Mouse (Mus musculus) CD4-positive naive resting alpha-beta T cell, adult 57 days (primary cell): Measurements from ENCODE around the gene Acat3. TPM values are rescaled to one million over a fixed set of nuclear protein-coding genes. Genes with fewer than 3 reads are reported as not detected.

Source experiments
- total RNA-seq: library from RNA; stranded (reverse); gene quantifications from one replicate; pipeline ENCODE4 v1.2.4, GENCODE M21; 2023

Gene Acat3
- total RNA-seq, result 0.50 TPM

DNA sequence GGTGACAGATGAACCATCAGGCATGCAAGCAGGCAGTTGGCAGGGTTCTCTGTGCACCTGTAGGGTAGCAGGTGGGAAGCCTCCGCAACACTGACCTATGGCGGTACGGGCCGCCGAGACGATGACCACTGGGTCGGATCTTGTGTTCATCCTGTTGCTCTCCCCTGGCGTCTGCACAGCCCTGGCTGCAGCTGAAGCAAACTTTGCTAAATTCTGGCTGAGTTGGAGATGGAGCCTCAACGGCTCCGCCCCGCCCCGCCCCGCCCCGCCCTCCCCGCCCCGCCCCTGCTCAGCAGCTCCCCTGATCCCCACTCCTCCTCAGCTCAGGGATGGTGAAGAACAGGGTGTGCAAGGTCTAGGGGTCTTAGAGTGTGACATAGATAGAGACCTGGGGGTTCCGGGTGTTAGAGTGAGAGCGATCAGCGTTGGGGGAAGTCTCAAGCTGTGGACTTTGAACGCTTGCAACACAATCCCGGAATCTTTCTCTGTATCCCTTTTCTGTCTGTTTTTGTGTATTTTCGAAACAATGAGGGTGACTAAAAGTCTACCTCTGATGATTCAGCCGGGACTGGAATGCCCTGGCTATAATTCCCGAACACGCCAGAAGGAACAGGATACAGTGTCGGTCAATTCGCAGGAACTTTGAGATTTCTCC, at the start of gene Acat3:
Gene Acat3 (minus strand): TSS at position 450 of the 655 bp plus-strand sequence.

DNA sequence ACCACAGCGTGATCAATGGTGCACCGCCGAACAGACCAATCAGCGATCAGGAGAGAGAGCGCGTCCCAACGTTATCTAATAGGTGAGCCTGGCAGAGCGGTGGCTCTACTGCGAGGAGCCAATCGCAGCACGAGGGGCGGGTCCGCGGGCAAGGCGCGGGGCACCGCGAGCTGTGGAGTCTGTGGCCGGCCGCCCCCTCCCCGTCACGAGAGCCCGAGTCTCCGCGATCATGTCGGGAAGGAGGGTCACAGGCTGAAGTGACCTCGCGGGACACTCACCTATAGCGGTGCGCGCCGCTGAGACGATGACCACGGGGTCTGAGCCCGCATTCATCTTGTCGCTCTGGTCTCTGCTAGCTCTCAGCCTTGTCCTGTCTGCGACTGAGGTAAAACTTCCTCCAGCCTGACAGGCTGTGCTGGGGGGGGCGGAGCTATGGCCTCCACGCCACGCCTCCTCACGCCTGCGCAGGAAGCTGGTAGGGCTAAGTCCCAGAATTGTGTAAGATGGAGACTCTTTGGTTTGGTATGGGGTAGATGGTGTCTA, 20.0 kb upstream of the Acat3 start, which contains the start of gene Acat2:
Gene Acat2 (minus strand): TSS at position 417 of the 543 bp plus-strand sequence.

DNA sequence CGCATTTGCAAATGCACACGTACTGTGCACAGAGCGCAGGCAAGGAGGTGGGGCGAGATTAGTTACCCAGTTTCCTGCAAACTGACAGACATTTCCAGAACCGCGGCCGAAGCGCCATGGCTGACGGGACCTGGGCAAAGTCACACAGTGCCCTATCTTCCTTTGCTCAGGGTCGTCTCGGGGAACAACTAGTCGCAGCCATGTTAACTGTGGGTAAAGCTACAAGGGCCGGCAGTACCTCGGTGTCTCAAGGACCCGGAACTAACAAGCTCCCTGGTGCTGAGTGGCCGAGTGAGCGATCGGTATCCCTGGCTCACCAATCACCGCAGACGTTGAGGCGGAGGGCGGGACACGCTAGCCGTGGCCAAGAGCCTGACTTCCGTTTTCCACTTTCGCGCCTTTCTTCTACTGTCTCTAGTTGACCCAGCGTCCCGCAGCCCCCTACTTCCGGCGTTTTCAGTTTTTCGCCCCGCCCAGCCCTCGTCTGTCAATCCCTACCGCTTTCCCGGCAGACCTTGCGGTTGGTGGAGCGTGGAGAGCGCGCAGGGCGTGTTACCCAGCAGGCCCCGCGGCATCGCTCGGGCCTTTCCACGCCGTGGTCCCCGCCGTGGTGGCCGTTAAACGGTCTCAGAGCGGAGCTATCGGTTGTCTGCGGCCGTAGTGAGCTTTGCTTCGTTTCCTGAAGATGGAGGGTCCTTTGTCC, 24.4 kb downstream of the Acat3 start, which contains the start of gene Mrpl18:
Gene Mrpl18 (minus strand): TSS at position 465 of the 703 bp plus-strand sequence.

DNA sequence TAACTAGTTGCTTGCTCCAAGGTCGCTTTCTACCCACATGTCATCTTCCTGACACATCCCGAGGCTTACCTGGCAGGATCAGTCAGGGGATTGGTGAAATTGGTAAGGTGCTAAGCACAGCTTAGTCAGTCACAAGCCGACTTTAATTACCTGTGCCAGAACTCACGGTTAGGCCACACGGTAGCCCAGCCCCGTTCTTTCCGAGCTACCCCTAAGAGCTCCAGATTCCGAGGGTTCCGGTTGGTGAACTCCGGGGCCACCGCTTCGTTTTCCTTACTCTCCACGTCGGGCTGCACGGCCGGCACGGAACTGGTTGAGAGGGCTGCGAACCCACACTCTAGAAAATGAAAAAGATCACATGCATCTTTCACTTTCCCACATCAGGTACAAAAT, 24.9 kb downstream of the Acat3 start, which contains the start of gene Tcp1:
Gene Tcp1 (plus strand): TSS at position 214 of the 393 bp plus-strand sequence.

DNA sequence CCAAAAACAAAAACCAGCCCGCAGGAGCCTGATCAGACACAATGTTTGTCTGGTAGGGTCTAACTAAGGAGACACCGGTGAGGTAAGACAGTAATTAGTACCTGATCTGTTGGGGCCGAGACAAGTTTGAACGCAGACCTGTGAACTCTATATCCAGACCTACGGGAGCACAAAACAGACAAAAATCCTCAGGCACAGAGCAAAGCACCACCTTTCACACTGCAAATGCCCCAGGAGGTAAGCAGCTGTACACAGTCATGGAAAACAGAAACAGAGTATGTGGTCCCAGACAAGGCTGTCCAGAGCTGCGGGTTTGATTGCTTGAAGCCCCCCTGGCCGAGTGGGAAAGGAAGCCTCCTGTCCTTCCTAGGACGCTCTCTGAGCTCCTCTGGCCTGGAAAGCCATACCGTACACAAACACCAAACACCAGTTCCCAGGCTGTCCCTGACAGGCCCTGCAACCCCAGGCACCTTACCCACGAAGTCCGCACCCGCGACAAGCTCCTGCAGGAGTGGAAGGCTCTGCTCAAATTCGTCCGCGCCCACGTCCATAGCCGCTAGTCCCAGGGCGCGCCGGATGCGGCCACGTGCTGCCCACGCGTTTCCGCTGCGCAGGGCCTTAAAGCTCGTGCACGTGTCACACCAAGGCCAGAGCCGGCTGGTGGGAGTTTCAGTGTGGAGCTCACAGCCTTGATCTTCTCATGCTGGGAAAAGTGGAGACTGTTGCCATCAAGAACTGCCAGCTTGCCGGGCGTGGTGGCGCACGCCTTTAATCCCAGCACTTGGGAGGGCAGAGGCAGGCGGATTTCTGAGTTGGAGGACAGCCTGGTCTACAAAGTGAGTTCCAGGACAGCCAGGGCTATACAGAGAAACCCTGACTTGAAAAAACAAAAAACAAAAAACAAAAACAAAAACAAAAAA, 30.8 kb downstream of the Acat3 start, which contains the start of gene Pnldc1:
Gene Pnldc1 (minus strand): TSS at position 870 of the 920 bp plus-strand sequence.

GRCm38 (mm10) chr17:12875734-12876133, 64.7 kb downstream of the Acat3 start, which contains the start of gene Mrgprh:
Mrgprh (plus strand) TSS chr17:12876034.

Other genes with a start within 250 kb of the Acat3 start
- gene Igf2r, start 170.9 kb downstream of the Acat3 start, total RNA-seq, result 41.2 TPM
- gene Mas1, start 72.5 kb downstream of the Acat3 start, total RNA-seq, result not detected
- gene Mrgprh, start 64.6 kb downstream of the Acat3 start, total RNA-seq, result not detected
- 3.3 TPM for gene Pnldc1, start 30.4 kb downstream of the Acat3 start, total RNA-seq
- gene Tcp1, start 24.9 kb downstream of the Acat3 start, total RNA-seq, result 181 TPM
- 46.6 TPM for gene Mrpl18, start 24.3 kb downstream of the Acat3 start, total RNA-seq
- 23.7 TPM for gene Acat2, start 20.1 kb upstream of the Acat3 start, total RNA-seq
- gene Wtap, start 53.6 kb upstream of the Acat3 start, total RNA-seq, result 114 TPM
- 62.5 TPM for gene Sod2, start 66.2 kb upstream of the Acat3 start, total RNA-seq
- not detected for gene Gpr31b, start 111.7 kb upstream of the Acat3 start, total RNA-seq
- gene Tcp10b, start 120.5 kb upstream of the Acat3 start, total RNA-seq, result not detected
- gene Unc93a, start 191.2 kb upstream of the Acat3 start, total RNA-seq, result not detected